24 mouse cellular contexts compared by ENCODE assay signal in the genomic region with DNA sequence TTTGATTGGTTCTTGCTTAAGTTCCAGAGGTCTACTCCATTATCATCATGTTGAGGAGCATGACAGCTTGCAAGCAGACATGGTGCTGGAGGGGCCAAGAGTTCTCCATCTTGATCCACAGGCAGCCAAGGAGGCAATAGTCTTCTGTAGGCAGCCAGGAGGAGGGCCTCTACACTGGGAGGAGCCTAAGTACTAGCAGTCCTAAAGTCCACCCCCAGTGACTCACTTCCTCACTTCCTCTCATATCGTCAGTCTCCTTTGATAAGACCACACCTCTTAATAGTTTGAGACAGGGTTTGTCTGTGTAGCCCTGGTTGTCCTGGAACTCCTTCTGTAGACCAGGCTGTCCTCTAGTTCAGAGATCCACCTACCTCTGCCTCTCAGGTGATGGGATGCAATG. TPM values are rescaled to one million over a fixed set of nuclear protein-coding genes. Genes with fewer than 3 reads are reported as not detected.
DNase-seq lines count a peak whose midpoint lies in the region; ATAC-seq and TF ChIP-seq lines count a peak whose summit lies in the region.
"Had no signal": no experiment of that assay in that cellular context is flagged by ENCODE, and none has a peak within 500 bp of the region (broad histone marks: within the 10 kb centered on the region; RNA-seq: fewer than 3 reads in every experiment).

No protein-coding gene starts in this region.

- no peaks in the 10 kb centered on the region for H3K9me3 ChIP-seq in kidney, postnatal 0 days (replicated peaks; ENCODE audit: low read length)
- H3K9me3 ChIP-seq in midbrain, embryonic 11.5 days (ENCODE audit: control insufficient read depth, low read length), result peaks cover 3% of the 10 kb centered on the region; the same call in 1 of the 2 replicates
- H3K9me3 ChIP-seq: hindbrain, embryonic 12.5 days had no signal

- H3K27me3 ChIP-seq in kidney, postnatal 0 days (ENCODE audit: insufficient read depth, low read length), result no peaks in the 10 kb centered on the region
- H3K27me3 ChIP-seq in midbrain, embryonic 11.5 days (ENCODE audit: control insufficient read depth, insufficient read depth, low read length), result no peaks in the 10 kb centered on the region

- WGBS in kidney, postnatal 0 days, result 45% methylated on average over 1 of the region's 1 CpGs
- WGBS in midbrain, embryonic 11.5 days, result 84% methylated on average over 1 of the region's 1 CpGs

- H3K27ac ChIP-seq in kidney, postnatal 0 days, result peak overlapping the region; percentile 25; the same call in 1 of the 2 replicates
- no peak overlapping the region for H3K27ac ChIP-seq in midbrain, embryonic 11.5 days (ENCODE audit: low read depth, low read length)
- H3K27ac ChIP-seq: hindbrain, embryonic 12.5 days; limb, embryonic 13.5 days; liver, embryonic 14.5 days had no signal

- H3K36me3 ChIP-seq in kidney, postnatal 0 days (ENCODE audit: insufficient read depth, low read length), result no peaks in the 10 kb centered on the region
- no peaks in the 10 kb centered on the region for H3K36me3 ChIP-seq in midbrain, embryonic 11.5 days (ENCODE audit: control insufficient read depth, insufficient read depth, low read length)
- H3K36me3 ChIP-seq: hindbrain, embryonic 12.5 days; limb, embryonic 13.5 days had no signal

- no peak for TF ChIP-seq CTCF in kidney, postnatal 0 days (IDR thresholded peaks at IDR 0.05; ENCODE audit: low read depth)

- H3K4me1 ChIP-seq in kidney, postnatal 0 days (replicated peaks; ENCODE audit: insufficient read depth, low read length), result no peaks in the 10 kb centered on the region
- no peaks in the 10 kb centered on the region; the same call in 1 of the 2 replicates for H3K4me1 ChIP-seq in midbrain, embryonic 11.5 days (ENCODE audit: control insufficient read depth, insufficient read depth, low read length)
- H3K4me1 ChIP-seq: hindbrain, embryonic 12.5 days; limb, embryonic 13.5 days had no signal

- no peak overlapping the region for H3K9ac ChIP-seq in kidney, postnatal 0 days (ENCODE audit: low read depth, low read length)
- no peak overlapping the region for H3K9ac ChIP-seq in midbrain, embryonic 11.5 days (ENCODE audit: low read length)
- H3K9ac ChIP-seq: forebrain, postnatal 0 days; hindbrain, embryonic 12.5 days; limb, embryonic 13.5 days; liver, embryonic 14.5 days had no signal

- DNase-seq in kidney, postnatal 0 days (ENCODE audit: low spot score), result no peak
- DNase-seq in kidney, postnatal 14 days, result no peak
- DNase-seq in R1 (ENCODE audit: low read depth, low spot score), result peak; percentile 31
- DNase-seq in spleen, postnatal 14 days (ENCODE audit: low spot score in 2 of 2), result no peak
- DNase-seq in midbrain, embryonic 11.5 days (ENCODE audit: low spot score, missing footprints), result no peak
- DNase-seq in layer of hippocampus, postnatal 10 days (ENCODE audit: low spot score in 2 of 2), result no peak
- DNase-seq: adrenal gland, postnatal 36 days; cerebellum, adult 11-12 months; cerebellum, postnatal 14 days; embryo, embryonic 11 days; forebrain, postnatal 0 days; heart, postnatal 10 days; layer of hippocampus, postnatal 36 days; right cerebral cortex, adult 18-20 months; spleen, adult 18-20 months; thymus, adult 2 months had no signal

- peak; percentile 61 for ATAC-seq in kidney, postnatal 0 days (replicated peaks; ENCODE audit: low FRiP score, low read depth)
- ATAC-seq in megakaryocyte, adult 5-6 weeks (ENCODE audit: poor library complexity, severe bottlenecking), result peak; percentile 78
- ATAC-seq in midbrain, embryonic 11.5 days (ENCODE audit: low FRiP score), result no peak
- ATAC-seq: forebrain, postnatal 0 days; inflammation-experienced regulatory T-cells, adult 6 months; lung, postnatal 0 days had no signal

- H3K4me2 ChIP-seq in kidney, postnatal 0 days (ENCODE audit: low read length), result no peak overlapping the region
- no peak overlapping the region for H3K4me2 ChIP-seq in midbrain, embryonic 11.5 days
- H3K4me2 ChIP-seq: heart, embryonic 11.5 days; hindbrain, embryonic 12.5 days; limb, embryonic 13.5 days had no signal

- no peak overlapping the region for H3K4me3 ChIP-seq in kidney, postnatal 0 days (replicated peaks; ENCODE audit: low read depth, low read length)
- no peak overlapping the region for H3K4me3 ChIP-seq in midbrain, embryonic 11.5 days (ENCODE audit: low read depth, low read length)
- H3K4me3 ChIP-seq: hindbrain, embryonic 12.5 days; limb, embryonic 13.5 days; megakaryocyte, embryonic 14.5 days had no signal

RNA-seq across cellular contexts. Expression of gene Pak1, which starts 7.5 kb away (rescaled TPM):
- 12.4 and 14.6 TPM in 2 replicates for polyA plus RNA-seq in kidney, postnatal 0 days (2015; fragmentation: Nextera tagmentation; extraction: Ambion mirVana)
- 39.8 and 40.9 TPM in 2 replicates for total RNA-seq in megakaryocyte, adult 5-6 weeks (2015)
- 40.4 and 40.7 TPM in 2 replicates for total RNA-seq in megakaryocyte, adult 5-6 weeks (2017)
- 120 and 125 TPM in 2 replicates for polyA plus RNA-seq in midbrain, embryonic 11.5 days (2014; fragmentation: Nextera tagmentation; extraction: Ambion mirVana)
- 100 to 1,000 TPM; 153 to 175 TPM for total RNA-seq in layer of hippocampus, postnatal 10 days (2021)

RNA-seq across cellular contexts. Expression of gene Aqp11, which starts 42.7 kb away (rescaled TPM):
- polyA plus RNA-seq in kidney, postnatal 0 days (2015; fragmentation: Nextera tagmentation; extraction: Ambion mirVana), result 36.9 and 40.9 TPM in 2 replicates
- 0.23 and 0.42 TPM in 2 replicates for total RNA-seq in megakaryocyte, adult 5-6 weeks (2015)
- 0.04 TPM in 2 replicates for total RNA-seq in megakaryocyte, adult 5-6 weeks (2017)
- polyA plus RNA-seq in midbrain, embryonic 11.5 days (2014; fragmentation: Nextera tagmentation; extraction: Ambion mirVana), result 4.1 and 5.7 TPM in 2 replicates
- 10 to 100 TPM; 39.7 to 39.9 TPM for total RNA-seq in layer of hippocampus, postnatal 10 days (2021)

Comparison
In these comparisons a context has a peak if more than half of its experiments do, and no peak if none do; other contexts are left out.
1. RNA of gene Aqp11, which starts 42.7 kb away (total RNA-seq): 39.7 to 39.9 TPM in layer of hippocampus, postnatal 10 days; 0.04 to 0.42 TPM in megakaryocyte, adult 5-6 weeks; every median in the first group is over 10 times any median in the second.